Mouse (Mus musculus) layer of hippocampus, postnatal 36 days (tissue): ENCODE measurements around the gene Nfib. TPM values are rescaled to one million over a fixed set of nuclear protein-coding genes. Genes with fewer than 3 reads are reported as not detected.
A peak's percentile ranks its signal among the peaks of the same experiment; 100 is the strongest.

ENCODE experiments used
- DNase-seq, 2 experiments: peaks; one replicate each; pipeline ENCODE4 v3.0.0; 2022
- total RNA-seq, 2 experiments: library from RNA; stranded (reverse); gene quantifications; 2 replicates each; pipeline ENCODE4 v1.2.3; 2021

The Nfib gene
- total RNA-seq, 2 experiments from 2014 or later: 181 to 202 TPM

GRCm38 (mm10) chr4:82383991-82384731 lies 321.4 kb downstream of the Nfib start:
- peak; percentile 43 to 54 for DNase-seq

- DNase-seq: no peak
These were observed 322.2 kb downstream of the Nfib start for GRCm38 (mm10) chr4:82383346-82383745.

GRCm38 (mm10) chr4:82381786-82382185 lies 323.8 kb downstream of the Nfib start:
- DNase-seq: no peak

- no peak for DNase-seq
These were observed 325.0 kb downstream of the Nfib start for GRCm38 (mm10) chr4:82380578-82380977.

GRCm38 (mm10) chr4:82378050-82378449 lies 327.5 kb downstream of the Nfib start:
- no peak for DNase-seq

GRCm38 (mm10) chr4:82377621-82378020 lies 327.9 kb downstream of the Nfib start:
- DNase-seq: no peak

- DNase-seq: no peak
These were observed 331.0 kb downstream of the Nfib start for GRCm38 (mm10) chr4:82374560-82374959.

- no peak for DNase-seq
These were observed 333.3 kb downstream of the Nfib start for GRCm38 (mm10) chr4:82372217-82372616.

- no peak for DNase-seq
These were observed 334.1 kb downstream of the Nfib start for GRCm38 (mm10) chr4:82371471-82371870.

- no peak for DNase-seq
These were observed 336.4 kb downstream of the Nfib start for GRCm38 (mm10) chr4:82369011-82369776.

- DNase-seq: no peak
These were observed 337.3 kb downstream of the Nfib start for GRCm38 (mm10) chr4:82368091-82368775.

- no peak for DNase-seq
These were observed 340.7 kb downstream of the Nfib start for GRCm38 (mm10) chr4:82364696-82365385.

- DNase-seq: no peak
These were observed 341.6 kb downstream of the Nfib start for GRCm38 (mm10) chr4:82363951-82364350.

- DNase-seq: no peak
These were observed 343.3 kb downstream of the Nfib start for GRCm38 (mm10) chr4:82362294-82362693.

GRCm38 (mm10) chr4:82360081-82360511 lies 345.5 kb downstream of the Nfib start:
- DNase-seq: no peak

GRCm38 (mm10) chr4:82359110-82359509 lies 346.4 kb downstream of the Nfib start:
- DNase-seq: no peak

- no peak for DNase-seq
These were observed 356.5 kb downstream of the Nfib start for GRCm38 (mm10) chr4:82349006-82349405.

- DNase-seq: no peak
These were observed 360.8 kb downstream of the Nfib start for GRCm38 (mm10) chr4:82344787-82345186.

- no peak for DNase-seq
These were observed 361.3 kb downstream of the Nfib start for GRCm38 (mm10) chr4:82344224-82344623.

- no peak for DNase-seq
These were observed 366.6 kb downstream of the Nfib start for GRCm38 (mm10) chr4:82338930-82339329.

GRCm38 (mm10) chr4:82338481-82338880 lies 367.1 kb downstream of the Nfib start:
- no peak for DNase-seq

GRCm38 (mm10) chr4:82336951-82337381 lies 368.6 kb downstream of the Nfib start:
- DNase-seq: no peak
